Mouse (Mus musculus) duodenum, adult 2 months (tissue): ENCODE results near the gene Nek9. TPM values are rescaled to one million over a fixed set of nuclear protein-coding genes. Genes with fewer than 3 reads are reported as not detected.

Experiments
- polyA plus RNA-seq: library from polyadenylated mRNA; depleted of rRNA; stranded (reverse); fragments of >200 nt; gene quantifications from 2 replicates; pipeline ENCODE4 v1.2.3, GENCODE M21; 2012; ENCODE audit warnings: low replicate concordance; rRNA removed

Gene Nek9
- polyA plus RNA-seq = 7.3 and 8.0 TPM in 2 replicates

GRCm38 (mm10) chr12:85339243-85339729 lies at the start of gene Nek9:
Gene Nek9 (minus strand): TSS chr12:85339362.

GRCm38 (mm10) chr12:85374561-85375272 lies 35.6 kb upstream of the Nek9 start, which contains the start of gene Tmed10:
Gene Tmed10 (minus strand): TSS chr12:85374847.

GRCm38 (mm10) chr12:85288486-85289156 lies 50.5 kb downstream of the Nek9 start, which contains the start of gene Zc2hc1c:
Gene Zc2hc1c (plus strand): TSS chr12:85288591.

GRCm38 (mm10) chr12:85287809-85288485 lies 51.2 kb downstream of the Nek9 start, which contains the start of gene Acyp1:
Gene Acyp1 (minus strand): TSS chr12:85288438.

GRCm38 (mm10) chr12:85270319-85270718 lies 68.8 kb downstream of the Nek9 start, which contains the start of gene Mlh3:
Gene Mlh3 (minus strand): TSS chr12:85270599.

Other genes starting within 250 kb of the Nek9 start
- 0.62 and 0.65 TPM in 2 replicates for gene Prox2, start 228.6 kb downstream of the Nek9 start, polyA plus RNA-seq
- 125 and 138 TPM in 2 replicates for gene Dlst, start 228.5 kb downstream of the Nek9 start, polyA plus RNA-seq
- gene Rps6kl1, start 188.1 kb downstream of the Nek9 start, polyA plus RNA-seq = 0.47 and 0.98 TPM in 2 replicates
- gene Pgf, start 161.6 kb downstream of the Nek9 start, polyA plus RNA-seq = 0.60 and 0.70 TPM in 2 replicates
- gene Eif2b2, start 119.9 kb downstream of the Nek9 start, polyA plus RNA-seq = 58.8 and 91.2 TPM in 2 replicates
- 0.85 and 0.93 TPM in 2 replicates for gene Mlh3, start 68.8 kb downstream of the Nek9 start, polyA plus RNA-seq
- gene Acyp1, start 50.9 kb downstream of the Nek9 start, polyA plus RNA-seq = 1.5 and 2.5 TPM in 2 replicates
- 0.17 and 0.22 TPM in 2 replicates for gene Zc2hc1c, start 50.8 kb downstream of the Nek9 start, polyA plus RNA-seq
- gene Tmed10, start 35.5 kb upstream of the Nek9 start, polyA plus RNA-seq = 243 and 321 TPM in 2 replicates
- 81.3 and 338 TPM in 2 replicates for gene Fos, start 134.5 kb upstream of the Nek9 start, polyA plus RNA-seq